Mouse (Mus musculus) G1E (cell line): ENCODE results near the gene Dysf. TPM values are rescaled to one million over a fixed set of nuclear protein-coding genes. Genes with fewer than 3 reads are reported as not detected.

ENCODE experiments used
- ATAC-seq: 2 replicates; pipeline ENCODE4 v1.8.0; 2016; ENCODE audit warnings: mild to moderate bottlenecking; ENCODE audit not compliant: insufficient number of reproducible peaks, poor library complexity, low FRiP score, severe bottlenecking; ENCODE audit errors: extremely low read depth
- DNase-seq: peaks from one replicate; pipeline ENCODE4 v3.0.0; 2012; ENCODE audit warnings: low spot score
- H3K27me3 ChIP-seq: 2 replicates; pipeline ENCODE4 v1.6.1; 2012; ENCODE audit warnings: mild to moderate bottlenecking, low read length, inconsistent platforms; ENCODE audit not compliant: insufficient read depth
- H3K36me3 ChIP-seq: replicated peaks from 2 replicates; pipeline ENCODE3; 2012; ENCODE audit warnings: mild to moderate bottlenecking, inconsistent platforms
- H3K4me1 ChIP-seq: 2 replicates; pipeline ENCODE4 v1.6.1; 2012; ENCODE audit warnings: low read depth, low read length, inconsistent platforms, mixed read lengths; ENCODE audit not compliant: insufficient read depth
- H3K4me3 ChIP-seq: 2 replicates; pipeline ENCODE4 v1.5.1; 2012; ENCODE audit warnings: low read depth, mild to moderate bottlenecking, inconsistent platforms, low read length, moderate library complexity, mixed read lengths
- H3K9me3 ChIP-seq: replicated peaks from 2 replicates; pipeline ENCODE4 v1.6.1; 2012; ENCODE audit warnings: inconsistent platforms
- CTCF ChIP-seq: IDR thresholded peaks from 2 replicates; pipeline ENCODE4 v1.5.1; 2012; ENCODE audit warnings: low read depth, low read length, inconsistent platforms, mixed read lengths
- GATA1 ChIP-seq: IDR thresholded peaks from 2 replicates; pipeline ENCODE4 v1.6.1; 2012; ENCODE audit warnings: borderline replicate concordance, low read length, inconsistent platforms, mixed read lengths
- GATA2 ChIP-seq: IDR thresholded peaks from 2 replicates; pipeline ENCODE4 v1.6.1; 2012; ENCODE audit warnings: low read depth, low read length, inconsistent platforms, borderline replicate concordance
- POLR2AphosphoS5 ChIP-seq: IDR thresholded peaks from 2 replicates; pipeline ENCODE4 v1.6.1; 2012; ENCODE audit warnings: low read depth, low read length, inconsistent platforms; ENCODE audit not compliant: insufficient replicate concordance
- TAL1 ChIP-seq: conservative IDR thresholded peaks from 2 replicates; pipeline ENCODE4 v1.6.1; 2012; ENCODE audit warnings: low read depth, low read length, inconsistent platforms, mixed read lengths
- polyA plus RNA-seq: library from polyadenylated mRNA; stranded (reverse); fragments of >175 nt; gene quantifications from 2 replicates; pipeline ENCODE4 v1.2.3, GENCODE M21; 2012
- total RNA-seq, 2 experiments: library from RNA; stranded (forward) in 1 of 2; stranded (reverse) in 1 of 2; fragments of 200-1000 nt in 1 of 2; fragments of >200 nt in 1 of 2; fragmentation: Nextera tagmentation in 1 of 2; gene quantifications; 2 replicates each; pipeline ENCODE4 v1.2.3; 2014 to 2017

Dysf gene
- total and polyA plus RNA-seq, 3 experiments, result 0.11 TPM; not detected in 2

- DNase-seq (no peak), ATAC-seq (no peak)
- Histone ChIP-seq H3K27me3 (0 out of 2 replicates have a peak, but pooled peaks cover 9% of the 10 kb centered on the region), H3K9me3 (no peaks in the 10 kb centered on the region), H3K36me3 (no peaks in the 10 kb centered on the region), H3K4me1 (no peaks in the 10 kb centered on the region), H3K4me3 (no peak overlapping the region)
- TF ChIP-seq CTCF, result no peak
- no peak for TF ChIP-seq POLR2AphosphoS5
- TF ChIP-seq TAL1, result no peak
- TF ChIP-seq GATA2, result no peak
- TF ChIP-seq GATA1, result no peak
Observed at GRCm38 (mm10) chr6:84217216-84217933, 209.0 kb downstream of the Dysf start.

- H3K9me3 ChIP-seq, result no peaks in the 10 kb centered on the region
- no peak for ATAC-seq
- TF ChIP-seq GATA1, result no peak
- TF ChIP-seq CTCF, result no peak
- TF ChIP-seq TAL1, result no peak
- no peak for TF ChIP-seq GATA2
- TF ChIP-seq POLR2AphosphoS5, result no peak
Observed at GRCm38 (mm10) chr6:84219119-84219518, 210.7 kb downstream of the Dysf start.

GRCm38 (mm10) chr6:84224861-84225260 lies 216.5 kb downstream of the Dysf start:
- Histone ChIP-seq H3K36me3 (no peaks in the 10 kb centered on the region), H3K4me1 (no peaks in the 10 kb centered on the region), H3K9me3 (no peaks in the 10 kb centered on the region), H3K4me3 (no peak overlapping the region), H3K27me3 (peaks cover 9% of the 10 kb centered on the region; the same call in 1 of the 2 replicates)
- DNase-seq (no peak), ATAC-seq (no peak)
- no peak for TF ChIP-seq TAL1
- TF ChIP-seq GATA2, result no peak
- no peak for TF ChIP-seq CTCF
- TF ChIP-seq GATA1, result no peak
- TF ChIP-seq POLR2AphosphoS5, result no peak

More at GRCm38 (mm10) chr6:84219119-84219518, 210.7 kb downstream of the Dysf start:
- Histone ChIP-seq H3K36me3 (no peaks in the 10 kb centered on the region), H3K4me1 (no peaks in the 10 kb centered on the region), H3K4me3 (no peak overlapping the region), H3K27me3 (0 out of 2 replicates have a peak, but pooled peaks cover 9% of the 10 kb centered on the region)
- no peak for DNase-seq

GRCm38 (mm10) chr6:84225587-84225986 lies 217.2 kb downstream of the Dysf start:
- H3K4me3 ChIP-seq, result no peak overlapping the region
- no peak for ATAC-seq

GRCm38 (mm10) chr6:84228196-84228595 lies 219.8 kb downstream of the Dysf start:
- H3K27me3 ChIP-seq, result peaks cover 15% of the 10 kb centered on the region; the same call in 1 of the 2 replicates
- H3K4me3 ChIP-seq, result no peak overlapping the region
- no peaks in the 10 kb centered on the region for H3K36me3 ChIP-seq
- TF ChIP-seq CTCF, result no peak
- no peaks in the 10 kb centered on the region for H3K9me3 ChIP-seq
- DNase-seq (no peak), ATAC-seq (no peak)
- no peaks in the 10 kb centered on the region for H3K4me1 ChIP-seq

More at GRCm38 (mm10) chr6:84225587-84225986, 217.2 kb downstream of the Dysf start:
- Histone ChIP-seq H3K36me3 (no peaks in the 10 kb centered on the region), H3K9me3 (no peaks in the 10 kb centered on the region), H3K27me3 (peaks cover 9% of the 10 kb centered on the region; the same call in 1 of the 2 replicates), H3K4me1 (no peaks in the 10 kb centered on the region)
- no peak for DNase-seq
- TF ChIP-seq CTCF (no peak), TAL1 (no peak), GATA2 (no peak), POLR2AphosphoS5 (no peak), GATA1 (no peak)

- H3K4me3 ChIP-seq, result no peak overlapping the region
- ATAC-seq, result no peak
- H3K36me3 ChIP-seq, result no peaks in the 10 kb centered on the region
- H3K27me3 ChIP-seq, result peaks cover 15% of the 10 kb centered on the region; the same call in 1 of the 2 replicates
- DNase-seq, result no peak
- H3K4me1 ChIP-seq, result no peaks in the 10 kb centered on the region
- TF ChIP-seq CTCF (no peak), GATA1 (no peak), GATA2 (no peak), TAL1 (no peak), POLR2AphosphoS5 (no peak)
- no peaks in the 10 kb centered on the region for H3K9me3 ChIP-seq
Observed at GRCm38 (mm10) chr6:84228786-84229185, 220.4 kb downstream of the Dysf start.

- Histone ChIP-seq H3K4me1 (no peaks in the 10 kb centered on the region), H3K4me3 (no peak overlapping the region), H3K9me3 (no peaks in the 10 kb centered on the region), H3K27me3 (peaks cover 15% of the 10 kb centered on the region; the same call in 1 of the 2 replicates), H3K36me3 (no peaks in the 10 kb centered on the region)
- ATAC-seq, result no peak
- no peak for TF ChIP-seq CTCF
- no peak for TF ChIP-seq GATA2
- no peak for TF ChIP-seq TAL1
- no peak for TF ChIP-seq POLR2AphosphoS5
- TF ChIP-seq GATA1, result no peak
- no peak for DNase-seq
Observed at GRCm38 (mm10) chr6:84229739-84230138, 221.3 kb downstream of the Dysf start.
